Mouse (Mus musculus) cerebellum, adult 8-10 months (tissue): ENCODE measurements around the gene St8sia2.
A peak's percentile ranks its signal among the peaks of the same experiment; 100 is the strongest.

Source experiments
- DNase-seq: peaks from one replicate; pipeline ENCODE4 v3.0.0; 2022

The St8sia2 gene

DNA sequence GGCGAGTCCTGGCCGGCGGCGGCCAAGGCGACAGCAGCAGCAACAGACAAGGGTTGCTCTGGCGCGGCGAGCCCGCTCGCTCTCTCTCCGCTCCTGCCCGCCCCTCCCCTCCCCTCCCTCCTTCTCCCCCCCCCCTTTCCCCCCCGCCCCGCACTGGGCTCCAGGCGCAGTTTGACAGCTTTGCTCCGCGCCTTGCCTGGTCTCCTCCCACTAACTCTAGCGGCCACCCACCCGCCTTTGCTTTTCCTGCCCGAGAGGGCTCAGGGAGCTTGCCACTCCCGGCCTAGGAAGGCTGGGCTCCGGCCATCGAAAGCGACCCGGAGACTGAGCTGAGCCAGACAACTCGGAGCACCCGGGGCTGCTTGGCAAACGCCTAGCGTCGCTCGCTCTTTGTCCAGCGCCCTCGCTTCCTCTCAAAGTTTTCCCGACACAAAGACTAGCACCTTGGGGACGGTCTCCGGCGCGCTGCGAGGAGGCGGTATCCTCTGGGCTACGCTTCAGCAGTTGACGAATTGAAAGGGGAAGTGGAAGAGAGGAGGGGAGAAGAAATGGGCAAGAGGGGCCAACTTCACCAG, at the start of gene St8sia2:
Gene St8sia2, minus strand, starts transcription at position 90 of the 575 bp plus-strand sequence.
- no peak for DNase-seq

- no peak for DNase-seq
These were observed 47.6 kb upstream of the St8sia2 start for GRCm38 (mm10) chr7:74061076-74061475.

DNA sequence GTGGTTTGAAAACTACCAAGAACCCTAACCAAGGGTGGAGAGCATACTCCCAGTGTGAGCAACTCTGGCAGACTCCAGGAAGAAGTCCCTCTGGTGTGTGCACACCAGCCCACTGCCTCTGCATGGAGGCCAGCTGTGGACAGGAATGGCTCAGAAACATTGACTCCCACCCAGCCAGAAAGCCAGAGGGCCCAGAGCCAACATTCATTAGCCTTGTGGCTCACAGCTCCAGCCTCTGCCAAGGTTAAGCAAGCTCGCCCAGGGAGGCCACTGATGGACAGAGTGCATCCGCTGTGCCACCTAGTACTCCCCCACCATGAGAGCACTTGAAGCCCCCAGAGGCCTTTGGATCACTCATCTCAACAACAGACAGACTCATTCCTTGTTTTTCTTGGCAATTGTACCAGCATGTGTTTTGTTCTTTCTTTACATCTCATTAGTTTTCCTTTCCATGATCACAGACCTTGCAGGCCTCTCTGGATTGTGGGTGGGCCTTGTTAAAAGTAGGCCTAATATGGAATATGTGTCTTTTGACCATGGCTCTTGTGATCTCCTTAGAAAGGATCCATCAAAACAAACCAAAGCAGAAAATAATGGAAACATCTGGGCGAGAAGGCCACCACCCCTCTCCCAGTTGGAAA, 46.9 kb upstream of the St8sia2 start:
- no peak for DNase-seq

DNA sequence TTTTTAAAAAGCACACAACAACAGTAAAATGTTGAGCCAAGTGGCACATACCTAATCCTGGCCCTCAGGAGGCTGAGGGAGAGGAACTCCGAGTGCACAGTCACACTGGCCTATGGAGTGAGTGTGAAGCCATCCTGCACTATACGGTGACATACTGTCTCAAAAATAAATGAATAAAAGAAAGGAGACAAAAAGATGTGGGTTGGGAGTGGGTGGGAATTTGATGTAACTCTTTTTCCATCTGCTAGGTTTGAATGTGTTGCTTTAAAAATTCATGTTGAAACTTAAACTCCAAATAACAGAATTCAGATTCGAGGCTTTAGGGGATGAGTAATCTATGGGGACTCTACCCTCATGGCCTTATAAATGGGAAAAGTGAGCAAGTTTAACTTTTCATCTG, 46.2 kb upstream of the St8sia2 start:
- DNase-seq = no peak

- DNase-seq = peak; percentile 47
These were observed 42.3 kb upstream of the St8sia2 start for GRCm38 (mm10) chr7:74055753-74056152.

DNA sequence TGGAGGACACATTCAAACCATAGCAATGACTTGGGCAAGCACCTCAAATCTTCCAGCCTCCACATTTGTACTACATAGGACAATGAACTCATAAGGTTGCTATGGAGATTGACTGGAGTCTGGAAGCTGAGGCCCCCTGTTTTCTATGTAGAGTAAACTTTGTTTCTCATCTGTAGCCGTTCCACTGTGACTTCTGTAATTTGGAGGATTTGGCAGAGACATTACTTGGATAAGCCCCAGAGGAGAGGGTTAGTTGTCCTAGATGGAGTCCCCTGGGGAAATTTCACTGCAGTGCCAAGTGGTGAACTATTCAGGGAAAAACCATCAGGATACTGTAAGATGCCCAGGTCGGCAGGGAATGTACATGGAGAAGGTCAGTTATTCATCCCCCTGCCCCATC, 34.1 kb upstream of the St8sia2 start:
- no peak for DNase-seq

GRCm38 (mm10) chr7:74045166-74045957, 31.9 kb upstream of the St8sia2 start:
- DNase-seq = no peak

GRCm38 (mm10) chr7:74043562-74044138, 30.2 kb upstream of the St8sia2 start:
- DNase-seq = no peak

DNA sequence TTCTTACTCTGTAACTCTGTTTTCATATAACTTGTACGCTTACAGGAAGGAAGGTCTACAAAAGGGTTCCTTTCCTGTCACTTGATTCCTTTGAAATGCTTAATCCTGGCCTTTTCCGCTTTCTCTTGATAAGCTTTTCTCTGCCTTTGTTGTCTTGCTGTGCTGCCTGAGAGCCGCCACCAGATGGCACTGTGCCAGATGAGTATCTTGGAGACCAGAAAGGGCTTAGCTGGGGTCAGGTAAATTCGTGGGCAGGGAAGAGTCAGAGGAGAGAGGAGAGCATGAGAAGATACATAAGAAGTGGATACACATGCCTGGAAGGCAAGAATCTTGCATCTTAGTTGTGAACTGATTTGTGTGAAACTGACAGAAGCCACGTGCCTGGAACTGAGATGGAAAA, 11.5 kb upstream of the St8sia2 start:
- DNase-seq = peak; percentile 9

DNA sequence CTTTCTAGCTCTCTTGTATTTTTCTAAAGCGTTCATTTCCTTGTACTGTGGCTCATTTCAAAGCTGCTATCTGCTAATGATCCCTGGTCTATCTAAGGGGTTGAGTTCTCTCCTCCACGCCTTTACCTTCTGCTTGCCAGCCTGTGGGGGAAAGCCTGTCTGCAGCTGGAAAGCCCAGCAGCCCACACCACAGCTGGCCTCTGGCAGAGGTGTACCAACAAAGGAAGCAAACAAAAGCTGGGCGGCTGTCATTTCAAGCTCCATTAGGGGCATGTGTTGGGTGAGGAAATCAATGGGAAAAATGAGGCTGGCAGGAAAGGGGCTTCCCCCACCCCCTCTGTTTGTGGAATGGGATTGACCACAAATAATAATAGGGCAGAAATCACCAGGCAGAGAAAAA, 10.7 kb upstream of the St8sia2 start:
- DNase-seq = no peak

- no peak for DNase-seq
These were observed 9.1 kb upstream of the St8sia2 start for GRCm38 (mm10) chr7:74022571-74022970.

DNA sequence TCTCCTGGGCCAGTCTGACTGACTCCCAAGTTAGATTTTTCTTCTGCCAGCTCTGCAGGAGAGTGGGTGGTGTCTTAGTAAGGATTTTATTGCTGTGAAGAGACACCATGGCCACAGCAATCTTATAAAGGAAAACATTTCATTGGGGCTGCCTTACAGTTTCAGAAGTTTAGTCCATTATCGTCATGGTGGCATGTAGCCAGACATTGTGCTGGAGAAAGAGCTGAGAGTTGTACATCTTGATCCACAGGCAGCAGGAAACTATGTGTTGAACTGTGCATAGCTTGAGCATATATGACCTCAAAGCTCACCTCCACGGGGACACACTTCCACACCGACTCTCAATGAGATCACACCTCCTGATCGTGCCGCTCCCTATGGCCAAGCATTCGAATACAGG, 8.3 kb upstream of the St8sia2 start:
- DNase-seq = no peak

GRCm38 (mm10) chr7:74016613-74017012, 3.1 kb upstream of the St8sia2 start:
- no peak for DNase-seq

DNA sequence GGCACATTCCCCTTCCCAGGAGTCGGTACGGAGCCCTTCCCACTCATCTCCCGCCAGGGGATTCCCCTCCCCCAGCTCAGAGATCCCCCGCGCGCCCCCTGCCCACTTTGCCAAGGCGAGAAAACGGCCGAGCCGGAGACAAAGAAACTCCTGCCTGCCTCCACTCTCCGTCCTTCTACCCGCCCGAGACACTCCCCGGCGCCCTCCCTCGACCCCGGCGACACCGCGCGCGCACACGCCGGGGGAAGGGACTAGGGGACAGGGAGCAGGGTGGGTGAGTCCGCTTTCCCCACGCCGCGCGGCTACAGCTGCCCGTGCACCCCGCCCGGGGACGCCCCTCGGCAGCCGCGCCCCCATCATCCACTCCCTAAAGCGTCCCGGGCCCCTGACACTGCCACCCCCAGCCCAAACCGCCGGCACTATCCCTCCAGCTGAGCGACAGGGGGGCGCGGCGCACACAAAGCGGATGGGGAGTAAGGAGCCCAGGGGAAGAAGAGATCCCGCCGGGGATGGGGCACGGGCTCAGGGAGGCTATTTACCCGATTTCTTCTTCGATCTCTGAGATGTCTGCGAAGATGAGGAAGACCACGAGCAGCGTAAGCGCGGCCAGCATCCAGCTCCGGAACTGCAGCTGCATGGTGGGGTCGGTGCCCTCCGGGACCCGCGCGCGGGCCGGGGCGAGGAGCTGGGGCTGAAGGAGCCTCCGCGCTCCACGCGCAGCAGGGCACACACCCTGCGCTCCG, 461 bp downstream of the St8sia2 start:
- DNase-seq = no peak

DNA sequence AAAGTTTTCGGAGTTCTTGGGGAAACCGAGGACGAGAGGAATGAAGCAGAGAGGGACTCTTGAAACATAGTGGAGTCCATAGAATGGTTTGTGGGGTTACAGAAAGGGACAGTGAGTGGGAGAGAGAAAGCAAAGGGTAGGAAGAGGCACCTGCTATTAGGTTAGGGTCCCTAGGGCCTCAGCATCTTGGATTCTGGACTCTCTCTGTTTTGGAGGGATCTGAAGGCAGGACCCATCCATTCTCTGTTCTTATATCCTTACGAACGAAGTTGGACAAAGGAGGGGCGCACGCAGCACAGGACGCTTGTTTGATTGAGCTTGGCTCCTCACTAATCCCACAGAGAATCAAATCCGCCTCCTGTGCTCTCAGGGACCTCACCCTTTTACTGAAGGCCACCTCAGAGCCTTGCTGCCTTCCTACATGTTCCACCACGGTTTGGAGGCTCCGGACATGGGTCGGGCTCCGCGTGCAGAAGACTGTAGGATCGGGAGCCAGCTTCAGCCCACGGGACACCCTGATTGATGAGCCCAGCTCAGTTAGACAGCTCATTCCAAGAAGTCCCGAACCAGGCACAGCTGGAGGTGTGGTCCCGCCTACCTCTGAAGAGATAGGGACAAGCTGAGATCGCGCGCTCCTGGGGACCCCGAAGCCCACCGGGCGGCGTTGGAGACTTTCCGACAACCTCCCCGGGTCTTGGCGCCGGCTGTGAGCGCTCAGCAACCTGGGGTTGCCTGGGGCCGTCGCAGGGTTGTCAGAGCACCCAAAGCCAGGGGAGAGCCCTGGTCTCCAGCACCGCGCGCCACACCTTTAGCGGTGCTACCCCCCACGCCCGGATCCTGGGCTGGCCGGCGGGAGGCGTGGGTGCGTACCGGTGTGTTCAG, 1.3 kb downstream of the St8sia2 start:
- DNase-seq = no peak

- no peak for DNase-seq
These were observed 4.4 kb downstream of the St8sia2 start for GRCm38 (mm10) chr7:74008946-74009542.

DNA sequence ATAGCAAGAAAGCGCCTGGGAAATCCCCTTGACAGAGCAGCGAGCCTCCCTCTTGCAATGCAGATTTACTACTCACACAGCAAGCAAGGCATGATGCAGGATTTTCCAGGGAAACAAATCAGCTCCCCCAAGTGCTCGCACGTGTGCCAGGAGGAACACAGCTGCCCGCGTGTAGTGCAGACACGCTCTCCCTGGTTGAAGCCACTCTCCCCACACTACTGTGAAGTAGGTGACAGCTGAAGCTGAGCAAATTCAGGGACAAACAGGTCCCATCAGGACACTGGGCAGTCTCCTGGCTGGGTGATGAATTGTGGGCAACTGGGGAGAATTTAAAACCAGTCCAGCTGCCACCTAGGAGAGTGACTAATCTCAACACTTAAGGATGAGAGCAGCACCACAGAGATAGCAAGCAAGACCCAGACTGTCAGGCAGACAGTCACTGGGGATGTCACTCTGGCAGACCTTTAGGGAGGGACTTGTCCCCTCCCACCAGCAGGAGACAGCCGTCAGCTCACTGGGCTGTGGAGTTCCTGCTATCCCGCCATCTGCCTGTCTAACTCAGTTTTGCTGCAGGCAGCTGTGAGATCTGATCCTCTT, 6.6 kb downstream of the St8sia2 start:
- DNase-seq = no peak

- DNase-seq = no peak
These were observed 7.1 kb downstream of the St8sia2 start for GRCm38 (mm10) chr7:74006364-74006763.

DNA sequence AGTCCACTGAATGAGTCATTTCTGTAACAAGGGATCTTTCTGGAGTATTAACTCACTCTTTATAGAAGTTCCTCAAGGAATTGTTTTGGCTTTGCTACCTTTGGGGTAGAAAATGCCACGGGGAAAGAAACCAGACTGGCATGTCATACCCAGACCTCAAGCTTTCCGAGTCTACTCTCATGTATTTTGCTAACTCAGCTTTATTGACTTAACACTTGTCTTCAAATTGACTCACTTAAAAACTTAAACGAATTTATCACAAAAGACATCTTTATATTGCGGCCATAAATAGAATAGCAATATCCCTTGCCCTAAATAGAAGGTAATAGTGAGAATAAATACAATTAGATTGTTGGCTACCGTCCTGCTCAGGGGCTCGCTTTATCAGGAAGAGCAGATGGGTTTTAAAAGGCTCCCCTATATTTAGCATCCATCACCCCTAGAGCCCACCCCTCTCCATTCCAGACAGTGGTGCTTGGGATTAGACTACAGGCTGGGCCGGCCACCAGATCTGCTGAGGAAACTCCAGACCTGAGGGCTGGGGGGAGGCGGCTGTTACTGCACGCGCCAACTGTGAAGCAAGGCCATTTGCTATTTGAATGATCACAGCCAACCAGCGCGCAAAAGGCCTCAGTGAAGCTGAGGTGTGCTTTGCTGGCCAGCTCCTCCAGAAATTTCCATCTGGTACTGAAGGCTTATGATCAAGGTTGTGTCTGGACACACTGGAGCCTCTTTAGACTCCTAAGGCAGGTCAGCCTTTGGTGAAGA, 12.6 kb downstream of the St8sia2 start:
- DNase-seq = no peak

- DNase-seq = no peak
These were observed 24.1 kb downstream of the St8sia2 start for GRCm38 (mm10) chr7:73989366-73989765.
